Mouse (Mus musculus) stomach, embryonic 14.5 days (tissue): Measurements from ENCODE around the gene Tsfm. TPM values are rescaled to one million over a fixed set of nuclear protein-coding genes. Genes with fewer than 3 reads are reported as not detected.

ENCODE experiments used
- ATAC-seq: fragments of 200-750 bp; cut with Nextera tagmentation; 2 replicates; pipeline ENCODE4 v1.8.0; 2017; ENCODE audit warnings: low read depth, moderate TSS enrichment; ENCODE audit not compliant: insufficient number of reproducible peaks, insufficient read depth, low FRiP score
- H3K27ac ChIP-seq: fragments of 300-500 bp; sonication (generic); 2 replicates; pipeline ENCODE4 v1.5.1; 2014; ENCODE audit warnings: mild to moderate bottlenecking, low read length, moderate library complexity, mixed read lengths
- H3K27me3 ChIP-seq: fragments of 300-500 bp; sonication (generic); 2 replicates; pipeline ENCODE4 v1.6.1; 2014; ENCODE audit warnings: low read length, control low read depth, mixed read lengths; ENCODE audit not compliant: control insufficient read depth, insufficient read depth
- H3K36me3 ChIP-seq: fragments of 300-500 bp; sonication (generic); 2 replicates; pipeline ENCODE4 v1.6.1; 2014; ENCODE audit warnings: mild to moderate bottlenecking, control low read depth, low read length, moderate library complexity, mixed read lengths; ENCODE audit not compliant: control insufficient read depth, insufficient read depth
- H3K4me1 ChIP-seq: fragments of 300-500 bp; sonication (generic); 2 replicates; pipeline ENCODE4 v1.6.1; 2014; ENCODE audit warnings: low read length, control low read depth, mixed read lengths; ENCODE audit not compliant: control insufficient read depth, insufficient read depth
- H3K4me2 ChIP-seq: fragments of 300-500 bp; sonication (generic); replicated peaks from 2 replicates; pipeline ENCODE4 v1.6.1; 2014; ENCODE audit warnings: low read depth, low read length, control low read depth
- H3K4me3 ChIP-seq: fragments of 300-500 bp; sonication (generic); 2 replicates; pipeline ENCODE4 v1.5.1; 2014; ENCODE audit warnings: low read depth, low read length, control low read depth
- H3K9ac ChIP-seq: fragments of 300-500 bp; sonication (generic); replicated peaks from 2 replicates; pipeline ENCODE4 v1.6.1; 2014; ENCODE audit warnings: low read depth, mild to moderate bottlenecking, control low read depth, low read length, moderate library complexity, mixed read lengths
- H3K9me3 ChIP-seq: fragments of 300-500 bp; sonication (generic); 2 replicates; pipeline ENCODE4 v1.6.1; 2016; ENCODE audit warnings: low read depth, low read length, control low read depth; ENCODE audit not compliant: control insufficient read depth
- WGBS: fragments of 180-500 bp; shearing (Covaris S2); extraction: QIAGEN DNeasy Blood & Tissue Kit; methylation state at CpG from one replicate; pipeline ENCODE4 v1.1.7; 2014; 5-methylcytosine and 5-hydroxymethylcytosine counted together
- polyA plus RNA-seq: library from polyadenylated mRNA; unstranded; fragments of >200 nt; fragmentation: Nextera tagmentation; extraction: Ambion mirVana; gene quantifications from 2 replicates; pipeline ENCODE4 v1.2.1, GENCODE M21; 2014

The Tsfm gene
- polyA plus RNA-seq, 1 experiment from 2014 or later: 83.7 TPM

DNA sequence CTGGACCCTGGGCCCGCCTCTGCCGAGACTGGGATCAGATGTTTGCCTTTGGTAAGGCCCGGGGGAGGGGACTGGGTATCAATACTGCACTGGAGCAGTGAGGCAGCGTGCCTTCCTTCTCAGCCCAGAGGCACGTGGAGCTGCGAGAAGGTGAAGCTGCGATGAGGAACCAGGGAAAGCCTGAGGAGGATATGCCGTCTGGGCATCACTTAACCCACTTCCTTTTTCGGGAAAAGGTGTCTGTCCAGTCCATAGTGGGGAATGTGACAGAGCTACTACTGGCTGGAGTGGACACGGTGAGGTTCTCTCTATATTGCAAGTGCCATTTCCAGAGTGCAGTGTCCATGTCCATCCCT is 19.5 kb upstream of the Tsfm start:
- no peak overlapping the region for H3K9ac ChIP-seq
- peak overlapping the region; percentile 33; the same call in 1 of the 2 replicates for H3K4me2 ChIP-seq
- H3K4me1 ChIP-seq: 0 out of 2 replicates have a peak, but pooled peaks cover 7% of the 10 kb centered on the region
- ATAC-seq: no peak
- H3K27ac ChIP-seq: no peak overlapping the region
- no peak overlapping the region for H3K4me3 ChIP-seq
- H3K36me3 ChIP-seq: peaks cover 4% of the 10 kb centered on the region; the same call in 1 of the 2 replicates
- no peaks in the 10 kb centered on the region for H3K9me3 ChIP-seq
- 18% methylated on average over 10 of the region's 10 CpGs for WGBS
- peaks cover 32% of the 10 kb centered on the region for H3K27me3 ChIP-seq

- 0 out of 2 replicates have a peak overlapping the region, but pooled peaks have one; percentile 12 for H3K4me3 ChIP-seq
- H3K9ac ChIP-seq: no peak overlapping the region
- WGBS: 3% methylated on average over 29 of the region's 29 CpGs
- H3K27ac ChIP-seq: no peak overlapping the region
- peaks cover under 1% of the 10 kb centered on the region; the same call in 1 of the 2 replicates for H3K36me3 ChIP-seq
- peak overlapping the region; percentile 33 for H3K4me2 ChIP-seq
- no peaks in the 10 kb centered on the region for H3K9me3 ChIP-seq
- no peak for ATAC-seq
- H3K27me3 ChIP-seq: peaks cover 32% of the 10 kb centered on the region
- H3K4me1 ChIP-seq: 0 out of 2 replicates have a peak, but pooled peaks cover 7% of the 10 kb centered on the region
Observed at GRCm38 (mm10) chr10:127049395-127050118, 18.9 kb upstream of the Tsfm start.

- 0 out of 2 replicates have a peak overlapping the region, but pooled peaks have one; percentile 12 for H3K4me3 ChIP-seq
- no peak for ATAC-seq
- peak overlapping the region; percentile 33 for H3K4me2 ChIP-seq
- no peaks in the 10 kb centered on the region for H3K9me3 ChIP-seq
- 4% methylated on average over 35 of the region's 35 CpGs for WGBS
- H3K27ac ChIP-seq: no peak overlapping the region
- H3K36me3 ChIP-seq: peaks cover 2% of the 10 kb centered on the region; the same call in 1 of the 2 replicates
- H3K9ac ChIP-seq: no peak overlapping the region
- 0 out of 2 replicates have a peak, but pooled peaks cover 7% of the 10 kb centered on the region for H3K4me1 ChIP-seq
- peaks cover 32% of the 10 kb centered on the region for H3K27me3 ChIP-seq
Observed at GRCm38 (mm10) chr10:127048608-127049394, 18.2 kb upstream of the Tsfm start.

- no peak within 1 kb of the TSS for H3K9ac ChIP-seq
- H3K4me1 ChIP-seq: peaks cover 8% of the 10 kb centered on the region
- 32% methylated on average over 5 of the region's 5 CpGs for WGBS
- H3K27me3 ChIP-seq: peaks cover 32% of the 10 kb centered on the region
- no peak for ATAC-seq
- H3K4me3 ChIP-seq: 0 out of 2 replicates have a peak within 1 kb of the TSS, but pooled peaks have one; percentile 12
- H3K9me3 ChIP-seq: no peaks in the 10 kb centered on the region
- peaks cover 2% of the 10 kb centered on the region; the same call in 1 of the 2 replicates for H3K36me3 ChIP-seq
- H3K27ac ChIP-seq: no peak within 1 kb of the TSS
- H3K4me2 ChIP-seq: peak within 1 kb of the TSS; percentile 33
Observed at GRCm38 (mm10) chr10:127047954-127048353, 17.3 kb upstream of the Tsfm start, which contains the start of gene Cyp27b1. Gene Cyp27b1, plus strand, starts transcription at chr10:127048250.

GRCm38 (mm10) chr10:127043187-127043586 is 12.5 kb upstream of the Tsfm start:
- Histone ChIP-seq H3K4me1 (peaks cover 5% of the 10 kb centered on the region), H3K9me3 (no peaks in the 10 kb centered on the region), H3K4me2 (no peak overlapping the region), H3K9ac (no peak overlapping the region), H3K4me3 (no peak overlapping the region), H3K27ac (no peak overlapping the region), H3K27me3 (peaks cover 6% of the 10 kb centered on the region), H3K36me3 (peaks cover 2% of the 10 kb centered on the region; the same call in 1 of the 2 replicates)
- WGBS: 87% methylated on average over 6 of the region's 6 CpGs
- ATAC-seq: no peak

GRCm38 (mm10) chr10:127042468-127043115 is 12.0 kb upstream of the Tsfm start:
- Histone ChIP-seq H3K9me3 (no peaks in the 10 kb centered on the region), H3K27ac (no peak overlapping the region; the same call in 1 of the 2 replicates), H3K36me3 (peaks cover 2% of the 10 kb centered on the region; the same call in 1 of the 2 replicates), H3K9ac (peak overlapping the region; percentile 60; the same call in 1 of the 2 replicates), H3K4me2 (peak overlapping the region; percentile 99), H3K4me3 (peak overlapping the region; percentile 72), H3K27me3 (peaks cover under 1% of the 10 kb centered on the region; the same call in 1 of the 2 replicates), H3K4me1 (peaks cover 5% of the 10 kb centered on the region)
- 13% methylated on average over 5 of the region's 5 CpGs for WGBS
- ATAC-seq: no peak; the same call in 1 of the 2 replicates

- H3K4me3 ChIP-seq: peak overlapping the region; percentile 72
- peak overlapping the region; percentile 52 for H3K27ac ChIP-seq
- H3K4me1 ChIP-seq: peaks cover 5% of the 10 kb centered on the region
- peaks cover 2% of the 10 kb centered on the region; the same call in 1 of the 2 replicates for H3K36me3 ChIP-seq
- H3K9me3 ChIP-seq: no peaks in the 10 kb centered on the region
- peak overlapping the region; percentile 99 for H3K4me2 ChIP-seq
- WGBS: under 1% methylated on average over 44 of the region's 44 CpGs
- no peaks in the 10 kb centered on the region for H3K27me3 ChIP-seq
- ATAC-seq: peak; percentile 83
- peak overlapping the region; percentile 60 for H3K9ac ChIP-seq
Observed at GRCm38 (mm10) chr10:127041774-127042338, 11.2 kb upstream of the Tsfm start.
